In the genomic region with DNA sequence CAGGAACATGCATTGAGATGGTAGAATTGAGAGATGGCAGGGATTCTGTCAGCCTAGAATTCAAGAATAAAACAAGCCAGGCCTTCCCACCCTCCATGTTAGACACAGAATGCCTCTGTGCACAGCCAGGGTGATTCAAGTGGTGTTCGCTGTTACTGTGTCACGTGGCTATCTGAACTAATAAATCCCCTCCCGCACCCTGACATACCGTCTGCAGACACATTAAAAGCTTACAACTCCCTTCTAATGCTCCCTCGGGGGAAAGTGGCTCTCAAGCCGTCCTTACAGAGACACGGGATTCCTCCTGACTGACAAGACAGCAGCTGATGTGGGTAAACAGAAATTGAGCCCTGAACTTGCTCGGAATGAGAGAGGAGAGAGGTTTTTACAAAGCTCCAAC, we compare ENCODE assay signal across 13 mouse cellular contexts.
A peak's percentile ranks its signal among the peaks of the same experiment; 100 is the strongest.
DNase-seq lines count a peak whose midpoint lies in the region; ATAC-seq and TF ChIP-seq lines count a peak whose summit lies in the region.
"Had no signal": no experiment of that assay in that cellular context is flagged by ENCODE, and none has a peak within 500 bp of the region (broad histone marks: within the 10 kb centered on the region; RNA-seq: fewer than 3 reads in every experiment).

No protein-coding gene starts in this region.

- no peaks in the 10 kb centered on the region for H3K9me3 ChIP-seq in heart, embryonic 15.5 days (replicated peaks)
- H3K9me3 ChIP-seq in embryonic facial prominence, embryonic 12.5 days = no peaks in the 10 kb centered on the region
- no peaks in the 10 kb centered on the region for H3K9me3 ChIP-seq in midbrain, embryonic 15.5 days

- TF ChIP-seq CTCF in C2C12 (IDR thresholded peaks at IDR 0.05; ENCODE audit: control insufficient read depth, insufficient read depth, insufficient read length) = no peak

- H3K27ac ChIP-seq in heart, embryonic 15.5 days = peak overlapping the region; percentile 58
- H3K27ac ChIP-seq in embryonic facial prominence, embryonic 12.5 days = peak overlapping the region; percentile 46; the same call in 1 of the 2 replicates
- 0 out of 2 replicates have a peak overlapping the region, but pooled peaks have one; percentile 9 for H3K27ac ChIP-seq in midbrain, embryonic 15.5 days

- H3K79me3 ChIP-seq in C2C12 (ENCODE audit: low read depth) = no peaks in the 10 kb centered on the region

- H3ac ChIP-seq in C2C12 (ENCODE audit: control insufficient read depth, insufficient read length, low read depth) = no peak overlapping the region

- H3K27me3 ChIP-seq in heart, embryonic 15.5 days = no peaks in the 10 kb centered on the region
- no peaks in the 10 kb centered on the region for H3K27me3 ChIP-seq in C2C12 (ENCODE audit: control insufficient read depth, insufficient read depth, insufficient read length)
- H3K27me3 ChIP-seq in embryonic facial prominence, embryonic 12.5 days = no peaks in the 10 kb centered on the region
- H3K27me3 ChIP-seq in midbrain, embryonic 15.5 days (replicated peaks) = no peaks in the 10 kb centered on the region; the same call in 1 of the 2 replicates

- no peaks in the 10 kb centered on the region for H3K79me2 ChIP-seq in C2C12 (ENCODE audit: control insufficient read depth, insufficient read depth)

- 40% methylated on average over 8 of the region's 8 CpGs for WGBS in heart, embryonic 15.5 days
- WGBS in embryonic facial prominence, embryonic 12.5 days = 42% methylated on average over 8 of the region's 8 CpGs
- WGBS in midbrain, embryonic 15.5 days = 31% methylated on average over 8 of the region's 8 CpGs

- H3K4me1 ChIP-seq in heart, embryonic 15.5 days (replicated peaks) = peaks cover 41% of the 10 kb centered on the region
- peaks cover 28% of the 10 kb centered on the region; the same call in 1 of the 2 replicates for H3K4me1 ChIP-seq in embryonic facial prominence, embryonic 12.5 days
- H3K4me1 ChIP-seq in midbrain, embryonic 15.5 days = peaks cover 39% of the 10 kb centered on the region

- H3K4me3 ChIP-seq in heart, embryonic 15.5 days = no peak overlapping the region
- H3K4me3 ChIP-seq in C2C12 (ENCODE audit: insufficient read depth, poor library complexity, severe bottlenecking) = no peak overlapping the region
- H3K4me3 ChIP-seq in embryonic facial prominence, embryonic 12.5 days = no peak overlapping the region
- no peak overlapping the region for H3K4me3 ChIP-seq in midbrain, embryonic 15.5 days

- DNase-seq in heart, postnatal 4 days = no peak
- no peak for DNase-seq in urinary bladder, postnatal 25 days (ENCODE audit: low spot score)
- DNase-seq in embryo, embryonic 10.5 days (ENCODE audit: low spot score) = no peak
- DNase-seq: cerebellum, postnatal 25 days; heart, adult 18-20 months; kidney, postnatal 14 days; lung, adult 2 months; right cerebral cortex, adult 18-20 months had no signal

- H3K4me2 ChIP-seq in heart, embryonic 15.5 days = no peak overlapping the region
- no peak overlapping the region for H3K4me2 ChIP-seq in embryonic facial prominence, embryonic 12.5 days (replicated peaks)
- no peak overlapping the region for H3K4me2 ChIP-seq in midbrain, embryonic 15.5 days

- no peak for ATAC-seq in heart, embryonic 15.5 days (replicated peaks; ENCODE audit: insufficient number of reproducible peaks, insufficient read depth, low FRiP score, low read depth)
- ATAC-seq in embryonic facial prominence, embryonic 12.5 days (ENCODE audit: insufficient number of reproducible peaks, insufficient read depth, low FRiP score, low TSS enrichment) = no peak
- ATAC-seq in midbrain, embryonic 15.5 days (replicated peaks) = no peak
- no peak for ATAC-seq in cerebellum, adult (ENCODE audit: insufficient number of reproducible peaks, low FRiP score, low TSS enrichment)

- H3K36me3 ChIP-seq in heart, embryonic 15.5 days = no peaks in the 10 kb centered on the region
- no peaks in the 10 kb centered on the region for H3K36me3 ChIP-seq in C2C12 (ENCODE audit: control insufficient read depth, insufficient read depth)
- no peaks in the 10 kb centered on the region for H3K36me3 ChIP-seq in embryonic facial prominence, embryonic 12.5 days
- H3K36me3 ChIP-seq in midbrain, embryonic 15.5 days (replicated peaks) = no peaks in the 10 kb centered on the region

- no peak overlapping the region for H3K9ac ChIP-seq in heart, embryonic 15.5 days
- no peak overlapping the region for H3K9ac ChIP-seq in embryonic facial prominence, embryonic 12.5 days
- no peak overlapping the region for H3K9ac ChIP-seq in midbrain, embryonic 15.5 days

TF ChIP-seq in C2C12, 6 proteins besides CTCF, POLR2A, EP300 and RAD21:
- no peak for TF ChIP-seq CEBPB (IDR thresholded peaks at IDR 0.05; ENCODE audit: low read depth)
- TF ChIP-seq USF1 (IDR thresholded peaks at IDR 0.05; ENCODE audit: low read depth) = peak; percentile 74
